Mouse (Mus musculus) kidney, adult 2 months (tissue): ENCODE measurements around the gene Dnajb2. TPM values are rescaled to one million over a fixed set of nuclear protein-coding genes. Genes with fewer than 3 reads are reported as not detected.

Experiments
- DNase-seq: peaks from one replicate; pipeline ENCODE4 v3.0.0; 2021
- H3K27ac ChIP-seq: fragments of 200-500 bp; 2 replicates; pipeline ENCODE4 v1.5.1; 2012; ENCODE audit warnings: low read depth, low read length, control low read depth, inconsistent platforms; ENCODE audit not compliant: insufficient read depth
- H3K27me3 ChIP-seq: fragments of 200-500 bp; replicated peaks from 2 replicates; pipeline ENCODE4 v1.6.1; 2012; ENCODE audit warnings: mild to moderate bottlenecking, moderate library complexity, low read length, inconsistent platforms; ENCODE audit not compliant: control insufficient read depth, insufficient read depth
- H3K36me3 ChIP-seq: fragments of 200-500 bp; 2 replicates; pipeline ENCODE4 v1.6.1; 2012; ENCODE audit warnings: mild to moderate bottlenecking, moderate library complexity, low read length, inconsistent platforms; ENCODE audit not compliant: control insufficient read depth, insufficient read depth
- H3K4me1 ChIP-seq: fragments of 200-500 bp; 2 replicates; pipeline ENCODE4 v1.6.1; 2011; ENCODE audit warnings: low read length; ENCODE audit not compliant: control insufficient read depth, insufficient read depth
- H3K4me3 ChIP-seq: fragments of 200-500 bp; 2 replicates; pipeline ENCODE4 v1.5.1; 2011; ENCODE audit warnings: mild to moderate bottlenecking, low read depth, low read length, control low read depth; ENCODE audit not compliant: insufficient read depth
- CTCF ChIP-seq: fragments of 200-500 bp; conservative IDR thresholded peaks from 2 replicates; pipeline ENCODE4 v1.5.1; 2011; ENCODE audit warnings: low read depth, mild to moderate bottlenecking, control low read depth, low read length, moderate library complexity, mixed read lengths; ENCODE audit not compliant: insufficient read depth, insufficient read length
- POLR2A ChIP-seq: fragments of 200-500 bp; IDR thresholded peaks from one replicate; pipeline ENCODE4 v1.6.1; 2011; ENCODE audit warnings: low read depth, low read length, control low read depth
- WGBS: fragments of 180-500 bp; shearing (Covaris S2); methylation state at CpG from one replicate; pipeline ENCODE4 v1.1.7; 2018; 5-methylcytosine and 5-hydroxymethylcytosine counted together
- polyA plus RNA-seq: library from polyadenylated mRNA; depleted of rRNA; stranded (reverse); fragments of >200 nt; gene quantifications from 2 replicates; pipeline ENCODE4 v1.2.3, GENCODE M21; 2012

Dnajb2 gene
- polyA plus RNA-seq, 1 experiment = 42.6 TPM

DNA sequence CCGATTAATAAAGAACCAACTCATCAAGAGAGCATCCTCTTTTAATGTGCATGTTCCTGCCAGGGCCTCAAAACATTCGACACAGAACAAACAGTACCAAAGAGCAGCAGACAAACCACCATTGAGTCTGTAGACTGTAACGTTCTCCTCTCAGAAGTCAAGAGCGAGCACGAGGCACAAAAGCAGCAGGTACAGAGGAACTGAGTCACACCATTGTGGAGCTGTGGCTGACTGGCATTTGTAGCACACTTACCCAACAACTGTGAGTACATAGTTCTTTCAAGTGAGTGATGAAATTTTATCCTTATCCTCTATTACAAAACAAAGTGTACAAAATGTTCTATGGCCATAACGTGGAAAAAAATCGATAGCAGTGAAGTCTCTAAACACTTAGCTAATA, 48.7 kb downstream of the Dnajb2 start:
- no peaks in the 10 kb centered on the region for H3K4me1 ChIP-seq
- H3K27ac ChIP-seq = no peak overlapping the region
- WGBS = 84% methylated on average over 7 of the region's 7 CpGs
- H3K4me3 ChIP-seq = no peak overlapping the region
- no peak for DNase-seq
- no peak for TF ChIP-seq CTCF
- TF ChIP-seq POLR2A = no peak
- H3K27me3 ChIP-seq = no peaks in the 10 kb centered on the region
- H3K36me3 ChIP-seq = no peaks in the 10 kb centered on the region

DNA sequence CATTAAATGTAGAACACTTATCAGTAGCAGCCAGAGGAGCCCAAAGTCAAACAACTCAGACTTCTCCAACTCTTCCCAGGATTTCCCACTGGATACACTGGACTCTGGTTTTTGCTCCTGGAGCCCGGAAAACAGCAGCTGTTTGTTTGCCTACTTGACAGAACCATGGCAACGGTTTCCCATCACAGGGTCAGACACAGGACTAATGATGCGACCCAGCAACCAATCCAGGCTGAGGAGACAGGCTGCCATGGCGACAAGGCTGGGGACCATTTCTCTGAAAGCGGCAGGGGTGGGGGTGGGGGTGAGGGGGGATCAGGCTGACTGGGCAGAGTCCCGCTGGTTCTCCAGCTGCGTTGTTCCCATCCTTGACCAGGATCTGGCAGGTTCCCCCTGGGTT, 53.2 kb downstream of the Dnajb2 start:
- Histone ChIP-seq H3K27ac (no peak overlapping the region), H3K36me3 (no peaks in the 10 kb centered on the region), H3K4me1 (no peaks in the 10 kb centered on the region), H3K27me3 (no peaks in the 10 kb centered on the region), H3K4me3 (no peak overlapping the region)
- 14% methylated on average over 7 of the region's 7 CpGs for WGBS
- no peak for TF ChIP-seq POLR2A
- TF ChIP-seq CTCF = no peak
- DNase-seq = peak; percentile 4

DNA sequence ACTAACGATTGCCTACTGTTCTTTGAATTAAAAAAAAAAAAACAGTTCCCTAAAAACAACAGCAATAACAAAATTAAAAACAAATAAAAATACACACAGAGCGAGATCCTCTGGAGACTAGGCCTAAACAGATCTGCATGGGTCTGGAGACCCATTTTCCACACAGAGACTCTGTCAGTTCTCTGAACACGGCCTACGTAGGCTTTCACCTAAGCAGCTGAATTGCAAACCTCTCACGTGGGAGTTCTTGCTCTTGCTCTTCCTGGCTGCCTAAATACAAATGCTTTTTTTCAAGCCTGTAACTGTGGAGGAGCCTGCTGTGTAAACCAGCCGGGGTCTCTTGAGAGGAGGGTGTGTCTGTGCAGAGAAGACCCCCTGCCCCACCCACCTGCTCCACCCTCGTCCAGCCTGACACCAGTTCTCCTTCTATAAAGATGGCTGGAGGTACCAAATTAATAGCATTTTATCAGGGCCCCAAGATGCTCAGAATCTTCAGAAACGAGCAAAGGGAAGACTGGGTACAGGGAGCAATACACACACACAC, 53.8 kb downstream of the Dnajb2 start:
- WGBS = 56% methylated on average over 8 of the region's 8 CpGs
- Histone ChIP-seq H3K27me3 (no peaks in the 10 kb centered on the region), H3K4me3 (no peak overlapping the region), H3K36me3 (no peaks in the 10 kb centered on the region), H3K27ac (no peak overlapping the region), H3K4me1 (no peaks in the 10 kb centered on the region)
- DNase-seq = no peak
- TF ChIP-seq CTCF (no peak), POLR2A (no peak)

DNA sequence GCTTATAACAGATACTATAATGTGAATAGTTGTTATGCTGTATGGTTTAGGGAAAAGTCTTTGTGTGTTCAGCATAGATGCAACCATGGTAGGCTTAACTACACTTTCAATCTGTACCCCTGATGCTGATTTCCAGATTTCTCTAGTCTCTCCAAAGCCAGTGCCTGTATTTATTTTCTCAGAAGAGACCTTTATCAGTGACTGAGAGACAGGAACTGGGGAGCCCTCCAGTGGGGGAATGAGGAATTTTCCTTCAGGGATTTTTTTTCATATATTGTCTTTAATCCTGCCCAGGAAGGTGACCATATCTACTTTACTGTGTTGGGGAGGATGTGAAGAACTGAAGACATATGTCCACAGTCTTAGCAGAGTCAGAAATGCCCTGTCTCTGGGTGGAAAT, 54.4 kb downstream of the Dnajb2 start:
- Histone ChIP-seq H3K4me3 (no peak overlapping the region), H3K27me3 (no peaks in the 10 kb centered on the region), H3K4me1 (no peaks in the 10 kb centered on the region), H3K27ac (no peak overlapping the region), H3K36me3 (no peaks in the 10 kb centered on the region)
- TF ChIP-seq CTCF (no peak), POLR2A (no peak)
- peak; percentile 32 for DNase-seq

DNA sequence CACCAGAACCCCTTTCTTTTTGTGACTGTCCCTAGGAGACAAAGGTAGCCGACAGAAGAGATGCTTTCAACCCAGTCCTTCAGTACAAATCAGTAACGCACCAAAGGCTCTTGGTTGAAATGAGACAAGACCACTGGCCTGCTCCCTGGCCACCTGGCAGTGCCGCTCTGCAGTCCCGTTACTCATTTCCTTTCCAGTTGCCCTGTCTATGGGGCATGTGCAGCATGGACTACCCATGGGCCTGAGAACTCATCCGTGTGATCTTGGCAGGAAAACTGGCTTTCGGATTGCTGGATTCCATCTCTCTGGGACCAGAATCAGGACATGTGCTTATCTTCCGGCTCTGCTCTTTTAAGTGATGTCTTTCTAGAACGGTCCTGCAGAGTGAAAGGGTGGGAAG, 55.1 kb downstream of the Dnajb2 start:
- 81% methylated on average over 8 of the region's 8 CpGs for WGBS
- no peak for DNase-seq
- Histone ChIP-seq H3K4me3 (no peak overlapping the region), H3K4me1 (no peaks in the 10 kb centered on the region), H3K36me3 (no peaks in the 10 kb centered on the region), H3K27me3 (no peaks in the 10 kb centered on the region), H3K27ac (no peak overlapping the region)
- TF ChIP-seq CTCF (no peak), POLR2A (no peak)

DNA sequence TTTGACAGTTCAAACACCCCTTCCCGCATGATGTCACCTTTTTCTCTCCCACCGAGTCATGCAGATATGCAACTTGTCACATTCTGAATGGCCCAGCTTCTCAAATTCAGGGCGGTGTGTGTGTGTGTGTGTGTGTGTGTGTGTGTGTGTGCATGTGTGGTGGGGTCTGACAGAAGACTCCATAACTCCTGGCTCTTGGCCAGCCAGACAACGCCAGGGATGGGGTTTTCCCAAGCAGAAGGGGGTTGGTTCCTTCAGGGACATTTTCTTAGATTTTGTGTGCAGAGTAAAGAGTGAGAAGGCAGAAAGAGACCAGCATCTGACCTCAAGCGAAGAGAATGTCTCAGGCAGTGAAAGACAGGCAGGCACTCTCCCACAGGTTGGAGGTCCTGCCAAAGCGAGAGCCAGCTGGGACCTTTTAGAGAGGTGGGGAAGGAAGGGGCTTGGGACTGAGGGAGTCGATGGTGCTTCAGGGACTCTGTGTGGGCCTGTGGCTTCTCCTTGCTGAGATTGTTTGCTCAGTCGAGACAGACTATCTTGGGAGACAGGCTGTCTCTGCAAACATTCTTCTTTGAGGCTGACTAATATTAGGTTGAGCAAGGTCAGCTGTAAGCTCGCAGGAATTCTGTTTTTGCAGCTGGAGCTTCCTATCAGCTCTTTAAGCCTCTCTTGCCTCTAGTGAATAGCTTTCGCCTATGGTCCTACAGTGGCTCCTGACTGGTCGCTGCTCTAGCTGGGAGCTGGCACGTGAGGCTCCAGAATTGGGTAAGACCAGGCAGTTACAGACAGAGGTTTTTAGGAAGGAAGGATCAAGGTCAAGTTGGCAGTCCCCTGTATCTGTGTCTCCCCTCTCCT, 56.5 kb downstream of the Dnajb2 start:
- no peak for TF ChIP-seq POLR2A
- no peak for TF ChIP-seq CTCF
- WGBS = 36% methylated on average over 12 of the region's 12 CpGs
- H3K27me3 ChIP-seq = no peaks in the 10 kb centered on the region
- peak overlapping the region; percentile 8; the same call in 1 of the 2 replicates for H3K27ac ChIP-seq
- H3K4me1 ChIP-seq = no peaks in the 10 kb centered on the region
- H3K4me3 ChIP-seq = no peak overlapping the region
- no peaks in the 10 kb centered on the region for H3K36me3 ChIP-seq
- DNase-seq = peak; percentile 6

DNA sequence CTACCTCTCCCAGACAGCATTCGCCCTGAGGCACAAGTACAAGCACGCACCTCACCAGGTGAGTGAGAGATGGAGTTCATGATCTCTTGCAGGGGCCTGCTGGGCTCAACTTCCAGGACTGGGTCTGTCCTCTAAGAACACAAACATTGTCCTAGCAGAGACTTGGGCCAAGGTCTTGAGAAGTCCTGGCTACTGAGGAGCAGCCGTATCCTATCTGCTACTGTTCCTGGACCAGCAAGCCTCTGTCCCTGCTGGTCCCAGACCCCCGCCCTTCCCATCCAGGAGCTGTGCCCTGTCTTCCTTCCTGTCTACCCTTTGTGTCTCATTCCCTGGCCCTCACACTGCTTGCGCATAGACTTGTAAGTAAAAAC, 57.1 kb downstream of the Dnajb2 start:
- DNase-seq = no peak
- H3K36me3 ChIP-seq = no peaks in the 10 kb centered on the region
- TF ChIP-seq CTCF (no peak), POLR2A (no peak)
- peak overlapping the region; percentile 8; the same call in 1 of the 2 replicates for H3K27ac ChIP-seq
- no peak overlapping the region for H3K4me3 ChIP-seq
- 71% methylated on average over 5 of the region's 5 CpGs for WGBS
- no peaks in the 10 kb centered on the region for H3K4me1 ChIP-seq
- H3K27me3 ChIP-seq = no peaks in the 10 kb centered on the region
